Mouse (Mus musculus): ENCODE data around the gene Tmem59.
A peak's percentile ranks its signal among the peaks of the same experiment; 100 is the strongest.

Gene Tmem59

GRCm38 (mm10) chr4:107179561-107179960, 1.4 kb downstream of the Tmem59 start:
- DNase-seq (ENCODE audit: low spot score in 2 of 2), result no peak

GRCm38 (mm10) chr4:107180746-107181145, 2.5 kb downstream of the Tmem59 start:
- DNase-seq (ENCODE audit: low spot score in 2 of 2), result no peak

GRCm38 (mm10) chr4:107181866-107182265, 3.7 kb downstream of the Tmem59 start:
- no peak for DNase-seq (ENCODE audit: low spot score in 2 of 2)

- DNase-seq (ENCODE audit: low spot score in 2 of 2), result no peak
These were observed 4.6 kb downstream of the Tmem59 start for GRCm38 (mm10) chr4:107182796-107183195.

- no peak for DNase-seq (ENCODE audit: low spot score in 2 of 2)
These were observed 5.0 kb downstream of the Tmem59 start for GRCm38 (mm10) chr4:107183203-107183602.

- DNase-seq (ENCODE audit: low spot score in 2 of 2), result no peak
These were observed 7.5 kb downstream of the Tmem59 start for GRCm38 (mm10) chr4:107185703-107186102.

- no peak for DNase-seq (ENCODE audit: low spot score in 2 of 2)
These were observed 15.6 kb downstream of the Tmem59 start for GRCm38 (mm10) chr4:107193841-107194240.

GRCm38 (mm10) chr4:107196454-107196853, 18.3 kb downstream of the Tmem59 start:
- no peak for DNase-seq (ENCODE audit: low spot score in 2 of 2)

GRCm38 (mm10) chr4:107198072-107198471, 19.9 kb downstream of the Tmem59 start:
- DNase-seq (ENCODE audit: low spot score in 2 of 2), result no peak

- no peak for DNase-seq (ENCODE audit: low spot score in 2 of 2)
These were observed 23.6 kb downstream of the Tmem59 start for GRCm38 (mm10) chr4:107201779-107202178.

GRCm38 (mm10) chr4:107203001-107203400, 24.8 kb downstream of the Tmem59 start:
- DNase-seq (ENCODE audit: low spot score in 2 of 2), result no peak

- DNase-seq (ENCODE audit: low spot score in 2 of 2), result no peak
These were observed 28.8 kb downstream of the Tmem59 start for GRCm38 (mm10) chr4:107207016-107207415.

GRCm38 (mm10) chr4:107208880-107209279, 30.7 kb downstream of the Tmem59 start, which contains the start of gene Ldlrad1:
TSS of gene Ldlrad1 (plus strand) at chr4:107209180.
- DNase-seq (ENCODE audit: low spot score in 2 of 2), result no peak

GRCm38 (mm10) chr4:107210483-107211097, 32.4 kb downstream of the Tmem59 start:
- no peak for DNase-seq (ENCODE audit: low spot score in 2 of 2)

- peak in 1 of 2 experiments; percentile 12 for DNase-seq (ENCODE audit: low spot score in 2 of 2)
These were observed 33.3 kb downstream of the Tmem59 start for GRCm38 (mm10) chr4:107211465-107211864.

- DNase-seq (ENCODE audit: low spot score in 2 of 2), result no peak
These were observed 33.7 kb downstream of the Tmem59 start for GRCm38 (mm10) chr4:107211936-107212335.

GRCm38 (mm10) chr4:107213279-107214011, 35.2 kb downstream of the Tmem59 start:
- no peak for DNase-seq (ENCODE audit: low spot score in 2 of 2)

GRCm38 (mm10) chr4:107217574-107217973, 39.4 kb downstream of the Tmem59 start:
- DNase-seq (ENCODE audit: low spot score in 2 of 2), result no peak

GRCm38 (mm10) chr4:107221524-107221923, 43.3 kb downstream of the Tmem59 start:
- no peak for DNase-seq (ENCODE audit: low spot score in 2 of 2)

- no peak for DNase-seq (ENCODE audit: low spot score in 2 of 2)
These were observed 45.3 kb downstream of the Tmem59 start for GRCm38 (mm10) chr4:107223225-107224204.

GRCm38 (mm10) chr4:107226313-107226712, 48.1 kb downstream of the Tmem59 start:
- DNase-seq (ENCODE audit: low spot score in 2 of 2), result no peak

- no peak for DNase-seq (ENCODE audit: low spot score in 2 of 2)
These were observed 54.0 kb downstream of the Tmem59 start for GRCm38 (mm10) chr4:107232219-107232618.

Data from frontal cortex, postnatal 36 days (tissue).